Mouse (Mus musculus) MN1 (cell line): Measurements from ENCODE around the gene Cldn3.

Source experiments
- DNase-seq: peaks from one replicate; pipeline ENCODE4 v3.0.0-alpha.2; 2016; ENCODE audit warnings: low spot score

Cldn3 gene

DNA sequence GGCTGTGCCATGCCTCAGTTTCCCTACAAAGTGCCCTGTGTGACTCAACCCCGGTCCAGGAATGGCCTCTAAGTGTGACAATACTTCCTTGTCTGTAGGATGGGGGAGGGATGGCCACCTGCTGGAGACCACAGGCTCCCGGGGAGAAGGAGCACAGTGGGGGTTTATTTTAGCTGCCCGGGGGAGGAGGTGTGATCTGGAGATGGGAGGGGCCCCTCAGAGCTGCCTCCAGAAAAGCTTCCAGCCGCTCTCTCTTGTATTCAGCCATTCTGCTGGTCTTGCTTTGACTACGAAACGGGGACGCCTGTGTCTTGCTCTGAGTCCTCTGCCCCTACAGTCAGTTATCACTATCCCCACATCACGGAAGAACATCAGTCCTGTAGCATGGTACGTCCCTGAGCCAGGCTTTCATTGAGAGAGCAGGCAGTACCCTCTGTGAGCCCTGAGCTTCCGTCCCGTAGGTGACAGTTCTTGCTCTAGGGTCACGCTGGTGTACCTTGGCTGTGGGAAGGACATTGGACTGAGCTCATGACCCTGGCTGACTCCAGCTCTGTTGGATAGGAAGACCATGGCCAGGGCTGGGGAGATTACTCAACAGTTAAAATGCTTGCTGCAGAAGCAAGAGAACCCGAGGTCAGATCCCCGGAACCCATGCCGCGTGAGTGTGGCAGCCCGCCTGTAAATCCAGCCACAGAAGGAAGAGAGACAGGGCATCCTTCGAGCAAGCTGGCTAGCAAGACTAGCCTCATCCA lies 49.8 kb downstream of the Cldn3 start:
- DNase-seq = no peak
